33 mouse cellular contexts compared by ENCODE assay signal in genomic region chr3:100796571-100796970, GRCm38 (mm10). TPM values are rescaled to one million over a fixed set of nuclear protein-coding genes. Genes with fewer than 3 reads are reported as not detected.
DNase-seq lines count a peak whose midpoint lies in the region; ATAC-seq and TF ChIP-seq lines count a peak whose summit lies in the region.
"Had no signal": no experiment of that assay in that cellular context is flagged by ENCODE, and none has a peak within 500 bp of the region (broad histone marks: within the 10 kb centered on the region; RNA-seq: fewer than 3 reads in every experiment).

No protein-coding gene starts in this region.

- no peak overlapping the region for H3K4me3 ChIP-seq in kidney, postnatal 0 days (replicated peaks; ENCODE audit: low read depth, low read length)
- no peak overlapping the region for H3K4me3 ChIP-seq in kidney, adult 2 months (ENCODE audit: insufficient read depth, low read depth, low read length)
- H3K4me3 ChIP-seq: embryonic facial prominence, embryonic 13.5 days; heart, embryonic 10.5 days; heart, embryonic 15.5 days; hindbrain, embryonic 12.5 days; intestine, embryonic 15.5 days; limb, embryonic 10.5 days; limb, embryonic 15.5 days; liver, embryonic 13.5 days; megakaryocyte, embryonic 14.5 days; midbrain, embryonic 13.5 days had no signal

- H3K27ac ChIP-seq in kidney, postnatal 0 days, result no peak overlapping the region
- no peak overlapping the region for H3K27ac ChIP-seq in kidney, adult 2 months (ENCODE audit: insufficient read depth, low read depth, low read length)
- H3K27ac ChIP-seq: embryonic facial prominence, embryonic 13.5 days; heart, embryonic 10.5 days; heart, embryonic 15.5 days; hindbrain, embryonic 12.5 days; hindbrain, postnatal 0 days; intestine, embryonic 15.5 days; limb, embryonic 10.5 days; limb, embryonic 15.5 days; liver, embryonic 13.5 days; midbrain, embryonic 13.5 days; stomach, postnatal 0 days had no signal

- H3K27me3 ChIP-seq in kidney, postnatal 0 days (ENCODE audit: insufficient read depth, low read length), result no peaks in the 10 kb centered on the region
- no peaks in the 10 kb centered on the region for H3K27me3 ChIP-seq in kidney, adult 2 months (replicated peaks; ENCODE audit: control insufficient read depth, insufficient read depth, low read length)
- H3K27me3 ChIP-seq: embryonic facial prominence, embryonic 13.5 days; heart, embryonic 15.5 days; hindbrain, embryonic 12.5 days; intestine, embryonic 15.5 days; limb, embryonic 15.5 days; liver, embryonic 13.5 days; midbrain, embryonic 13.5 days had no signal

- no peak overlapping the region for H3K4me2 ChIP-seq in kidney, postnatal 0 days (ENCODE audit: low read length)
- H3K4me2 ChIP-seq: embryonic facial prominence, embryonic 13.5 days; heart, embryonic 15.5 days; hindbrain, embryonic 12.5 days; intestine, embryonic 15.5 days; limb, embryonic 15.5 days; liver, embryonic 13.5 days; midbrain, embryonic 13.5 days had no signal

- no peaks in the 10 kb centered on the region for H3K9me3 ChIP-seq in kidney, postnatal 0 days (replicated peaks; ENCODE audit: low read length)
- H3K9me3 ChIP-seq: embryonic facial prominence, embryonic 13.5 days; G1E; heart, embryonic 10.5 days; heart, embryonic 15.5 days; hindbrain, embryonic 12.5 days; intestine, embryonic 15.5 days; limb, embryonic 10.5 days; limb, embryonic 15.5 days; liver, embryonic 13.5 days; megakaryocyte, embryonic 14.5 days; midbrain, embryonic 13.5 days had no signal

- no peak for TF ChIP-seq POLR2A in kidney, adult 2 months (IDR thresholded peaks at IDR 0.05; ENCODE audit: low read depth, low read length)
- TF ChIP-seq POLR2A in brain, embryonic 14.5 days (IDR thresholded peaks at IDR 0.05; ENCODE audit: borderline replicate concordance, extremely low read depth, insufficient read depth, insufficient read length, poor library complexity, severe bottlenecking), result no peak

- no peak overlapping the region for H3K9ac ChIP-seq in kidney, postnatal 0 days (ENCODE audit: low read depth, low read length)
- H3K9ac ChIP-seq: embryonic facial prominence, embryonic 13.5 days; heart, embryonic 15.5 days; hindbrain, embryonic 12.5 days; intestine, embryonic 15.5 days; limb, embryonic 15.5 days; liver, embryonic 13.5 days; midbrain, embryonic 13.5 days had no signal

- no peak for ATAC-seq in kidney, postnatal 0 days (replicated peaks; ENCODE audit: low FRiP score, low read depth)
- ATAC-seq in frontal cortex, adult (ENCODE audit: low TSS enrichment), result no peak
- ATAC-seq: hindbrain, postnatal 0 days; intestine, embryonic 15.5 days; lung, postnatal 0 days; midbrain, embryonic 13.5 days had no signal

- H3K4me1 ChIP-seq in kidney, postnatal 0 days (replicated peaks; ENCODE audit: insufficient read depth, low read length), result no peaks in the 10 kb centered on the region
- no peaks in the 10 kb centered on the region for H3K4me1 ChIP-seq in kidney, adult 2 months (ENCODE audit: control insufficient read depth, insufficient read depth, low read length)
- H3K4me1 ChIP-seq: embryonic facial prominence, embryonic 13.5 days; heart, embryonic 15.5 days; hindbrain, embryonic 12.5 days; intestine, embryonic 15.5 days; liver, embryonic 13.5 days; midbrain, embryonic 13.5 days had no signal

- no peak for TF ChIP-seq CTCF in kidney, postnatal 0 days (IDR thresholded peaks at IDR 0.05; ENCODE audit: low read depth)
- no peak for TF ChIP-seq CTCF in kidney, adult 2 months (conservative IDR thresholded peaks at IDR 0.05; ENCODE audit: insufficient read depth, insufficient read length, low read depth, low read length)
- no peak for TF ChIP-seq CTCF in brain, embryonic 14.5 days (IDR thresholded peaks at IDR 0.05; ENCODE audit: borderline replicate concordance, extremely low read depth, insufficient read depth, insufficient read length)

- WGBS in kidney, postnatal 0 days, result 31% methylated on average over 4 of the region's 4 CpGs
- 68% methylated on average over 4 of the region's 4 CpGs for WGBS in kidney, adult 2 months

- no peaks in the 10 kb centered on the region for H3K36me3 ChIP-seq in kidney, postnatal 0 days (ENCODE audit: insufficient read depth, low read length)
- H3K36me3 ChIP-seq in kidney, adult 2 months (ENCODE audit: control insufficient read depth, insufficient read depth, low read length), result no peaks in the 10 kb centered on the region
- H3K36me3 ChIP-seq: embryonic facial prominence, embryonic 13.5 days; G1E; heart, embryonic 10.5 days; heart, embryonic 15.5 days; hindbrain, embryonic 12.5 days; intestine, embryonic 15.5 days; limb, embryonic 10.5 days; limb, embryonic 15.5 days; liver, embryonic 13.5 days; midbrain, embryonic 13.5 days had no signal

- peak; percentile 47 for DNase-seq in kidney, postnatal 0 days (ENCODE audit: low spot score)
- no peak for DNase-seq in kidney, adult 2 months
- peak; percentile 22 for DNase-seq in ovary, adult 18-20 months (ENCODE audit: low spot score)
- DNase-seq in ovary, postnatal 10 days (ENCODE audit: low spot score), result no peak
- DNase-seq in brain, embryonic 14.5 days (ENCODE audit: low read depth), result peak; percentile 13
- DNase-seq in testis, postnatal 14 days (ENCODE audit: low spot score), result peak; percentile 33
- DNase-seq: adrenal gland, adult 8-10 months; cerebellum, adult 11 months; cerebellum, adult 9-10 months; embryo, embryonic 11 days; gastrocnemius, postnatal 14 days; heart, postnatal 36 days; kidney, postnatal 36 days; liver, embryonic 13.5 days; lung, adult 18-20 months; lung, postnatal 4 days; right cerebral cortex, postnatal 4 days had no signal

RNA-seq across cellular contexts. Expression of gene Vtcn1, which starts 28.7 kb away (rescaled TPM):
- polyA plus RNA-seq in kidney, postnatal 0 days (2015; fragmentation: Nextera tagmentation; extraction: Ambion mirVana), result 0.46 and 0.55 TPM in 2 replicates
- polyA plus RNA-seq in kidney, adult 2 months (2012; rRNA removed), result 0.77 and 0.92 TPM in 2 replicates
- 0.05 TPM in 1 of 2 replicates, not detected in the other for polyA plus RNA-seq in brain, embryonic 14.5 days (2012; rRNA removed)
- polyA plus RNA-seq: G1E; limb, embryonic 10.5 days; liver, embryonic 13.5 days; midbrain, embryonic 13.5 days; neural tube, embryonic 14.5 days; spleen, adult 2 months had no signal

Comparison
In these comparisons a context has a peak if more than half of its experiments do, and no peak if none do; other contexts are left out.
1. DNase-seq: peak in kidney, postnatal 0 days (single experiment), ovary, adult 18-20 months (single experiment), brain, embryonic 14.5 days (single experiment) and testis, postnatal 14 days (single experiment); none in kidney, adult 2 months (single experiment) and ovary, postnatal 10 days (single experiment).